Mouse (Mus musculus): Measurements from ENCODE around the gene Socs7. TPM values are rescaled to one million over a fixed set of nuclear protein-coding genes. Genes with fewer than 3 reads are reported as not detected.

The Socs7 gene
- polyA plus RNA-seq, 1 experiment = 21.1 TPM

DNA sequence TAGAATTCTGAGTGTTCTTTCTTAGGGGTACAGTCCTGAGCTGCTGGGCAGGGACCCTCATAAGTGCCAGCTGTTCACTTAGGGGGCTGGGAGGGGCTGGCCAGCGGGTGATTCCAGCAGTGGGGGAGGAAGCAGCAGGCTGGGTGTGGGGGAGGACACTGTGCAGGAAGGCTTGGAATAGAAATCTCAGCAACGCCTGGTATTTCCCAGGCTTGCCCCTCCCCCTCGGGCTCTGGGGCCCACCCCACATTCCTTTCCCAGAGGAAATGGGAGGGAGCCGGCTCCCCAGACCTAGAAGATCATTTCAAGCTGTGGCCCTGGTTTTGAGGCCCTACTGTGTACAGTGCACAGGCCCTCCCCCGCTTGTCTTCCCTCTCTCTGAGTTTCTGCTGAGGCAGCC lies 75.4 kb downstream of the Socs7 start:
- H3K4me1 ChIP-seq (ENCODE audit: control insufficient read depth, insufficient read depth, low read length) = peaks cover 29% of the 10 kb centered on the region
- no peak for TF ChIP-seq CTCF (IDR thresholded peaks at IDR 0.05; ENCODE audit: low read depth, low read length)
- TF ChIP-seq EP300 (IDR thresholded peaks at IDR 0.05; ENCODE audit: insufficient read depth, low read depth, low read length) = peak; percentile 81
- no peak overlapping the region for H3K4me3 ChIP-seq (ENCODE audit: low read depth, low read length)
- no peaks in the 10 kb centered on the region for H3K36me3 ChIP-seq (ENCODE audit: control insufficient read depth, insufficient read depth, low read length, poor library complexity, severe bottlenecking)
- H3K9ac ChIP-seq (ENCODE audit: low read depth, poor library complexity, severe bottlenecking) = no peak overlapping the region
- H3K27me3 ChIP-seq (ENCODE audit: control insufficient read depth, insufficient read depth, low read length, poor library complexity, severe bottlenecking) = no peaks in the 10 kb centered on the region
- H3K27ac ChIP-seq (ENCODE audit: insufficient read depth, low read length) = peak overlapping the region; percentile 66
- H3K9me3 ChIP-seq (replicated peaks; ENCODE audit: control insufficient read depth, insufficient read depth, low read length, poor library complexity, severe bottlenecking) = no peaks in the 10 kb centered on the region

DNA sequence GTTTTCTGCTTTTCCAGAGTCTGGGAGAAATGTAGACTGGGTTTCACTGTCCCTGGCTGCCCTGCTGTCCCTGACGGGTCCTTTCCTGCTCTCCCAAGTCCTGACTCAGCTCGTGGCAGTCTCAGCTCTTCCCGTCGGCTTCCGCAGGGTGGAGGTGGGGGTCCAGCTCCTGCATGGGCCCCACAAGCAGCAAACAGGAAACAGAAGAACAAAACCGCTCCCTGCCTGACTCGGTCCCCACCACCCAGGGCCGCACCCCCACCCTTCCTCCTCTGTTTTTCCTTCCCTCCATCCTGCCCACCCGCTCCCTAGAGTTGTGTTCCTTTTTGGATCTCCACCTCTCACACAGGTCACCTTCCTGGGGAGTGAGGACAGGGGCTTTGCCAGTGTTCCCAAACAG lies 76.5 kb downstream of the Socs7 start:
- Histone ChIP-seq H3K27me3 (ENCODE audit: control insufficient read depth, insufficient read depth, low read length, poor library complexity, severe bottlenecking) (no peaks in the 10 kb centered on the region), H3K9ac (ENCODE audit: low read depth, poor library complexity, severe bottlenecking) (peak overlapping the region; percentile 5; the same call in 1 of the 2 replicates), H3K27ac (ENCODE audit: insufficient read depth, low read length) (no peak overlapping the region), H3K9me3 (replicated peaks; ENCODE audit: control insufficient read depth, insufficient read depth, low read length, poor library complexity, severe bottlenecking) (no peaks in the 10 kb centered on the region), H3K4me1 (ENCODE audit: control insufficient read depth, insufficient read depth, low read length) (peaks cover 29% of the 10 kb centered on the region), H3K4me3 (ENCODE audit: low read depth, low read length) (no peak overlapping the region), H3K36me3 (ENCODE audit: control insufficient read depth, insufficient read depth, low read length, poor library complexity, severe bottlenecking) (no peaks in the 10 kb centered on the region)
- TF ChIP-seq CTCF (IDR thresholded peaks at IDR 0.05; ENCODE audit: low read depth, low read length) = no peak
- no peak for TF ChIP-seq EP300 (IDR thresholded peaks at IDR 0.05; ENCODE audit: insufficient read depth, low read depth, low read length)
- no peak for TF ChIP-seq POLR2A (IDR thresholded peaks at IDR 0.05; ENCODE audit: insufficient read depth, low read length)

DNA sequence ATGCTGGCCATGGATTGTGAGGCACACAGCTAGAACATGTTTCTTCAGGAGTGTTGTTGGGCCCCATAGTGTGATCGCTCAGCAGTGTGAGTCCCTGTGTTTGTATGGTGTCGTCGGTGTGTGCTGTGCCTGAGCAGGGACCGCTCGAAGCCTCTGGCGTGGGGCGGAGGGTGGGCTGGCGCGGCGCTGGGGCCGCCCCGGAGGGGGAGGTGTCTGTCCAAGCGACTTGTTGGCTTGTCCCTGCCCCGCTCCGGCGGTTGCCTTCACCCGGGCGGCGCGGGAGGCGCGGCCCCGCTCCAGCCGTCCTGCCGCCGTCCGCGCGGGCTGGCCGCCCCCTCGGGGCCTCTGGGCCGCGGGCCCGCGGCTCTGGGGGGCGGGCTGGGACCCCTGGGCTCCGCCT lies 77.6 kb downstream of the Socs7 start:
- Histone ChIP-seq H3K27me3 (ENCODE audit: control insufficient read depth, insufficient read depth, low read length, poor library complexity, severe bottlenecking) (no peaks in the 10 kb centered on the region), H3K27ac (ENCODE audit: insufficient read depth, low read length) (no peak overlapping the region), H3K4me3 (ENCODE audit: low read depth, low read length) (peak overlapping the region; percentile 51), H3K9me3 (replicated peaks; ENCODE audit: control insufficient read depth, insufficient read depth, low read length, poor library complexity, severe bottlenecking) (no peaks in the 10 kb centered on the region), H3K4me1 (ENCODE audit: control insufficient read depth, insufficient read depth, low read length) (peaks cover 29% of the 10 kb centered on the region), H3K9ac (ENCODE audit: low read depth, poor library complexity, severe bottlenecking) (peak overlapping the region; percentile 87), H3K36me3 (ENCODE audit: control insufficient read depth, insufficient read depth, low read length, poor library complexity, severe bottlenecking) (peaks cover 7% of the 10 kb centered on the region)
- TF ChIP-seq CTCF (IDR thresholded peaks at IDR 0.05; ENCODE audit: low read depth, low read length) = no peak

DNA sequence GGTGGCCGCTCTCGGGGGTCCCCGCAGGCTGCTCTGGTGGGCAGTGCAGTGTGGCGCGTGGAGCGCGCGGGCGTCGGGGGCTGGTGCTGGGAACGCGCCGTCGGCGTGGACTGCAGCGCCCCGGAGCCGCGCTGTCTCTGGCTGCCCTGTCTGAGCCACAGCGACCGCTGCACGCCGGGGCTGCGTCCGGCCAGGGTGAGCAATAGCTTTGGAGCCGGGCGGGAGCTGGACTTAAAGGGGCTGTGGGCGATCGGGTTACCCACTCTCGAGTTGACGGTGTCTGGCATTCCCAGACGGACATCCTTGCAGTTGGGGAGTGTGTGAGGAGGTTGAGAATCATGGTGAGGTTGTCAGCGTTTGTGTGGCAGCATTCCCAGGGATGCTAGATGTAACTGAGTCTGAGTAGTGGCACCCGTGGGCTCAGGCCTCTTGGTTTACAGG lies 78.1 kb downstream of the Socs7 start:
- no peaks in the 10 kb centered on the region for H3K9me3 ChIP-seq (replicated peaks; ENCODE audit: control insufficient read depth, insufficient read depth, low read length, poor library complexity, severe bottlenecking)
- H3K27ac ChIP-seq (ENCODE audit: insufficient read depth, low read length) = no peak overlapping the region
- TF ChIP-seq CTCF (IDR thresholded peaks at IDR 0.05; ENCODE audit: low read depth, low read length) (no peak), POLR2A (IDR thresholded peaks at IDR 0.05; ENCODE audit: insufficient read depth, low read length) (no peak), EP300 (IDR thresholded peaks at IDR 0.05; ENCODE audit: insufficient read depth, low read depth, low read length) (no peak)
- H3K4me1 ChIP-seq (ENCODE audit: control insufficient read depth, insufficient read depth, low read length) = peaks cover 28% of the 10 kb centered on the region
- H3K9ac ChIP-seq (ENCODE audit: low read depth, poor library complexity, severe bottlenecking) = peak overlapping the region; percentile 87
- H3K4me3 ChIP-seq (ENCODE audit: low read depth, low read length) = peak overlapping the region; percentile 51
- no peaks in the 10 kb centered on the region for H3K27me3 ChIP-seq (ENCODE audit: control insufficient read depth, insufficient read depth, low read length, poor library complexity, severe bottlenecking)
- peaks cover 9% of the 10 kb centered on the region for H3K36me3 ChIP-seq (ENCODE audit: control insufficient read depth, insufficient read depth, low read length, poor library complexity, severe bottlenecking)

DNA sequence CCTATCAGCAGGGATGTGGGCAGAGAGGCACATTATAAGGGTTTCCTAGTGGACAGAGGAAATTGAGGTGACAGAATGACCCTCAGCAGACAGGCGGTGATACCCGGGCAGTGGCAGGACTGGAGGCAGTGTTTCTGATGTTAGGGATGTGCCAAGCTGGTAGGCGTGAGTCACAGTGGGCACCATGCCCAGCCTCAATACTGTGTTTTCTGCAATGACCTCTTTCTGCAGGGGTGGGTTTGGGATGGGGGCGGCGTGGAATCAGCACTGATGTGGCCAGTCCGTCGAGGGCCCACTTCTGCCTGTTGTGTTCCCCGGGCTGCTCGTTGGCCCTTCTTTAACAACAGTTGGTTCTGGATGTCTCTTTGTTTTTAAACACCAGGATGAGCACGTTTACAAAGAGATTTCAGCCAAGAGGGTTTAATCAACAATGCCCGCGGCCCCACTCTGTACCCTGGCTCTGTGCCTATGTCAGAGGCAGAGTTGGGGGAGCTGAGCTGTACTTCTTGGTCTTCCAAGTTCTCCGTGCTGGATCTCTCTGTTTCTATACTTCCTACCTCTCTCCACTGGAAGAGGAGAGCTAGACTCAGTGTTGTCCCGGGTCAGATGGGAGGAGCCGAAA lies 78.8 kb downstream of the Socs7 start:
- Histone ChIP-seq H3K9ac (ENCODE audit: low read depth, poor library complexity, severe bottlenecking) (peak overlapping the region; percentile 87), H3K36me3 (ENCODE audit: control insufficient read depth, insufficient read depth, low read length, poor library complexity, severe bottlenecking) (peaks cover 13% of the 10 kb centered on the region), H3K9me3 (replicated peaks; ENCODE audit: control insufficient read depth, insufficient read depth, low read length, poor library complexity, severe bottlenecking) (no peaks in the 10 kb centered on the region), H3K27ac (ENCODE audit: insufficient read depth, low read length) (peak overlapping the region; percentile 52; the same call in 1 of the 2 replicates), H3K4me3 (ENCODE audit: low read depth, low read length) (peak overlapping the region; percentile 51), H3K4me1 (ENCODE audit: control insufficient read depth, insufficient read depth, low read length) (peaks cover 29% of the 10 kb centered on the region), H3K27me3 (ENCODE audit: control insufficient read depth, insufficient read depth, low read length, poor library complexity, severe bottlenecking) (no peaks in the 10 kb centered on the region)
- TF ChIP-seq POLR2A (IDR thresholded peaks at IDR 0.05; ENCODE audit: insufficient read depth, low read length) = no peak
- no peak for TF ChIP-seq EP300 (IDR thresholded peaks at IDR 0.05; ENCODE audit: insufficient read depth, low read depth, low read length)
- TF ChIP-seq CTCF (IDR thresholded peaks at IDR 0.05; ENCODE audit: low read depth, low read length) = no peak

DNA sequence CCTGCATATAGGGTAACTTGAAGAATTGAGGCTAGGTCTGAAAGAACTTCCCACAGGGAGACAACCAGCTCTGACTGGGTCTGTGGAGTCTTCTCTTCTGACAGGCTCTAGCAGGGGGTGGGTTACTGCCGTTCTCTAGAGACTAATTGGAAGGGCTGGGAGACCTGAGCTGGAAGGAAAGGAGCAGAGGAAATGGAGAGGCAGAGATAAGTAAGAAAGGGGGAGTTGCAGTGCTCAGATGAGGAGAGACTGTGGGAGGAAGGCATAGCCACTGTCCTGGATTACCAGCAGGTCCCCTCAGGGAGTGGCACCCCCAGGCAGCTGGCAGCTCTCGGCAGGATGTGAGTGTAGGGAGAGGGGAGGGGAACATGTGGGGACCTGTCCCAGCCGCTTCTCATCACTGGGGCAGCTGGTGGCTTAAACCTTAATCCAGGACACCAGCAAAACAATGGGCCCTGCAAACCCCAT lies 79.3 kb downstream of the Socs7 start:
- Histone ChIP-seq H3K27me3 (ENCODE audit: control insufficient read depth, insufficient read depth, low read length, poor library complexity, severe bottlenecking) (no peaks in the 10 kb centered on the region), H3K9me3 (replicated peaks; ENCODE audit: control insufficient read depth, insufficient read depth, low read length, poor library complexity, severe bottlenecking) (no peaks in the 10 kb centered on the region), H3K9ac (ENCODE audit: low read depth, poor library complexity, severe bottlenecking) (peak overlapping the region; percentile 35), H3K4me1 (ENCODE audit: control insufficient read depth, insufficient read depth, low read length) (peaks cover 31% of the 10 kb centered on the region), H3K36me3 (ENCODE audit: control insufficient read depth, insufficient read depth, low read length, poor library complexity, severe bottlenecking) (peaks cover 13% of the 10 kb centered on the region), H3K27ac (ENCODE audit: insufficient read depth, low read length) (peak overlapping the region; percentile 52; the same call in 1 of the 2 replicates), H3K4me3 (ENCODE audit: low read depth, low read length) (0 out of 2 replicates have a peak overlapping the region, but pooled peaks have one; percentile 9)
- no peak for TF ChIP-seq POLR2A (IDR thresholded peaks at IDR 0.05; ENCODE audit: insufficient read depth, low read length)
- TF ChIP-seq EP300 (IDR thresholded peaks at IDR 0.05; ENCODE audit: insufficient read depth, low read depth, low read length) = 0 out of 2 replicates have a peak, but pooled peaks have one; percentile 42
- TF ChIP-seq CTCF (IDR thresholded peaks at IDR 0.05; ENCODE audit: low read depth, low read length) = no peak
